ENCODE assay signal across 9 mouse cellular contexts in the genomic region with DNA sequence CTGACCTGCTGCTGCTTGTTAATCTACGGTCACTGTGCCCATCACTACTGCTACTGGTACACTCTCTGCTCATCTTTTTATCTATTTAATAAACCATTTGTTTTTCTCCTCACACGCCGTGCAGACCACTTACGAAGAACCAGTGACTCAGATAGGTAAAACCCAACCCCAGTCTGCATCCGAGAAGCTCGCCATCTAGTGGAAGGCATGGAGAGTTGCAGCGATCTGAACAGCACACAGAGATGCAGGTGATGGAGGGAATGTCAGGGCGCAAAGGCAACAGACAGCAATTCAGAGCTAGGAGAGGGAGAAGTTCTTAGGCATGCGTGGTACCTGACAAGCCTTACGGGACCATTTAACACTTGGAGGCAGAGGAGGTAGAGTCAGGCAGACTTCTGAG. TPM values are rescaled to one million over a fixed set of nuclear protein-coding genes. Genes with fewer than 3 reads are reported as not detected.
DNase-seq lines count a peak whose midpoint lies in the region; ATAC-seq and TF ChIP-seq lines count a peak whose summit lies in the region.
"Had no signal": no experiment of that assay in that cellular context is flagged by ENCODE, and none has a peak within 500 bp of the region (broad histone marks: within the 10 kb centered on the region; RNA-seq: fewer than 3 reads in every experiment).

No protein-coding gene starts in this region.

- H3K4me1 ChIP-seq in forebrain, embryonic 12.5 days: no peaks in the 10 kb centered on the region
- H3K4me1 ChIP-seq in midbrain, embryonic 11.5 days (ENCODE audit: control insufficient read depth, insufficient read depth, low read length): no peaks in the 10 kb centered on the region
- H3K4me1 ChIP-seq: megakaryocyte, embryonic 14.5 days had no signal

- no peak overlapping the region for H3K27ac ChIP-seq in layer of hippocampus, adult 2 months
- H3K27ac ChIP-seq in forebrain, embryonic 12.5 days: no peak overlapping the region
- H3K27ac ChIP-seq in midbrain, embryonic 11.5 days (ENCODE audit: low read depth, low read length): no peak overlapping the region

- no peak overlapping the region for H3K4me2 ChIP-seq in forebrain, embryonic 12.5 days
- no peak overlapping the region for H3K4me2 ChIP-seq in midbrain, embryonic 11.5 days

- H3K36me3 ChIP-seq in forebrain, embryonic 12.5 days (replicated peaks): no peaks in the 10 kb centered on the region
- no peaks in the 10 kb centered on the region for H3K36me3 ChIP-seq in midbrain, embryonic 11.5 days (ENCODE audit: control insufficient read depth, insufficient read depth, low read length)

- TF ChIP-seq CTCF in layer of hippocampus, adult 2 months (conservative IDR thresholded peaks at IDR 0.05): peak; percentile 94
- TF ChIP-seq CTCF in Patski (IDR thresholded peaks at IDR 0.05): peak; percentile 91

- ATAC-seq in Patski: no peak
- ATAC-seq in megakaryocyte-erythroid progenitor cell, adult 5-6 weeks (replicated peaks; ENCODE audit: low FRiP score, low TSS enrichment, poor library complexity, severe bottlenecking): peak; percentile 66; the same call in 1 of the 2 replicates
- no peak for ATAC-seq in forebrain, embryonic 12.5 days (ENCODE audit: low FRiP score)
- no peak for ATAC-seq in midbrain, embryonic 11.5 days (ENCODE audit: low FRiP score)

- WGBS in forebrain, embryonic 12.5 days: 45% methylated on average over 10 of the region's 10 CpGs
- 46% methylated on average over 10 of the region's 10 CpGs for WGBS in midbrain, embryonic 11.5 days

- DNase-seq in layer of hippocampus, adult 2 months (ENCODE audit: low spot score in 2 of 2): peak; percentile 16 to 59
- no peak for DNase-seq in layer of hippocampus, adult 8-10 months (ENCODE audit: low spot score in 2 of 2)
- DNase-seq in CD8-positive naive resting alpha-beta T cell, adult 2 months (ENCODE audit: low read depth in 2 of 2, low spot score in 2 of 2): peak; percentile 3 to 18
- DNase-seq in Patski (ENCODE audit: low read depth, low spot score): no peak
- peak; percentile 49 for DNase-seq in embryo, embryonic 11 days
- DNase-seq in midbrain, embryonic 11.5 days (ENCODE audit: low spot score, missing footprints): no peak

- H3K9me3 ChIP-seq in forebrain, embryonic 12.5 days: no peaks in the 10 kb centered on the region
- no peaks in the 10 kb centered on the region for H3K9me3 ChIP-seq in midbrain, embryonic 11.5 days (ENCODE audit: control insufficient read depth, low read length)

- H3K27me3 ChIP-seq in Patski: peaks cover 10% of the 10 kb centered on the region
- no peaks in the 10 kb centered on the region for H3K27me3 ChIP-seq in forebrain, embryonic 12.5 days
- no peaks in the 10 kb centered on the region for H3K27me3 ChIP-seq in midbrain, embryonic 11.5 days (ENCODE audit: control insufficient read depth, insufficient read depth, low read length)

- POLR2A ChIA-PET in Patski (lab: Charles Lee): no interaction called here

- H3K9ac ChIP-seq in forebrain, embryonic 12.5 days: no peak overlapping the region
- no peak overlapping the region for H3K9ac ChIP-seq in midbrain, embryonic 11.5 days (ENCODE audit: low read length)

- H3K4me3 ChIP-seq in layer of hippocampus, adult 2 months: no peak overlapping the region
- H3K4me3 ChIP-seq in forebrain, embryonic 12.5 days (replicated peaks): no peak overlapping the region
- H3K4me3 ChIP-seq in midbrain, embryonic 11.5 days (ENCODE audit: low read depth, low read length): no peak overlapping the region
- H3K4me3 ChIP-seq: megakaryocyte, embryonic 14.5 days had no signal

- in situ Hi-C loops in Patski (cut with MboI; ENCODE audit: low pct_unique_long_range_greater_than_20kb): loop anchor here (5.0 kb wide), 1 partner anchor 264 kb away; no protein-coding TSS in a partner anchor

- CTCF ChIA-PET in Patski (lab: Charles Lee): interaction anchor here (1.3 to 1.4 kb wide), 2 partner anchors 11 to 25 kb away, joined by 3 to 4 read pairs; no protein-coding TSS in a partner anchor

RNA-seq across cellular contexts. Expression of gene 1700001C02Rik, which starts 10.7 kb away (rescaled TPM):
- under 1 TPM in 1 of 2 experiments, not detected in 1; 0.90 TPM for total RNA-seq in layer of hippocampus, adult 2 months (2021)
- total RNA-seq in layer of hippocampus, adult 8-10 months (2022): 1 to 10 TPM in 1 of 4 experiments, under 1 TPM in 1, not detected in 2; 0.50 to 1.2 TPM
- not detected for polyA plus RNA-seq in Patski (2021)
- not detected in 2 replicates for total RNA-seq in megakaryocyte-erythroid progenitor cell, adult 5-6 weeks (2014; fragmentation: Nextera tagmentation)
- total RNA-seq in megakaryocyte-erythroid progenitor cell, adult 5-6 weeks (2017): not detected in 2 replicates
- not detected in 2 replicates for polyA plus RNA-seq in forebrain, embryonic 12.5 days (2016; fragmentation: Nextera tagmentation; extraction: Ambion mirVana)
- polyA plus RNA-seq in midbrain, embryonic 11.5 days (2014; fragmentation: Nextera tagmentation; extraction: Ambion mirVana): not detected in 2 replicates

RNA-seq across cellular contexts. Expression of gene Otof, which starts 14.8 kb away (rescaled TPM):
- 1 to 10 TPM; 4.2 to 4.4 TPM for total RNA-seq in layer of hippocampus, adult 2 months (2021)
- 1 to 10 TPM; 3.3 to 4.4 (median 3.7) TPM for total RNA-seq in layer of hippocampus, adult 8-10 months (2022)
- polyA plus RNA-seq in Patski (2021): not detected
- total RNA-seq in megakaryocyte-erythroid progenitor cell, adult 5-6 weeks (2014; fragmentation: Nextera tagmentation): 0.24 TPM in 1 of 2 replicates, not detected in the other
- 0.15 TPM in 1 of 2 replicates, not detected in the other for total RNA-seq in megakaryocyte-erythroid progenitor cell, adult 5-6 weeks (2017)
- polyA plus RNA-seq in forebrain, embryonic 12.5 days (2016; fragmentation: Nextera tagmentation; extraction: Ambion mirVana): 0.19 and 0.23 TPM in 2 replicates
- 0.25 and 0.59 TPM in 2 replicates for polyA plus RNA-seq in midbrain, embryonic 11.5 days (2014; fragmentation: Nextera tagmentation; extraction: Ambion mirVana)

Comparison
In these comparisons a context has a peak if more than half of its experiments do, and no peak if none do; other contexts are left out.
1. DNase-seq: peak in layer of hippocampus, adult 2 months (2 of 2), CD8-positive naive resting alpha-beta T cell, adult 2 months (2 of 2) and embryo, embryonic 11 days (single experiment); none in layer of hippocampus, adult 8-10 months (0 of 2), Patski (single experiment) and midbrain, embryonic 11.5 days (single experiment).